18 mouse cellular contexts compared by ENCODE assay signal in the genomic region with DNA sequence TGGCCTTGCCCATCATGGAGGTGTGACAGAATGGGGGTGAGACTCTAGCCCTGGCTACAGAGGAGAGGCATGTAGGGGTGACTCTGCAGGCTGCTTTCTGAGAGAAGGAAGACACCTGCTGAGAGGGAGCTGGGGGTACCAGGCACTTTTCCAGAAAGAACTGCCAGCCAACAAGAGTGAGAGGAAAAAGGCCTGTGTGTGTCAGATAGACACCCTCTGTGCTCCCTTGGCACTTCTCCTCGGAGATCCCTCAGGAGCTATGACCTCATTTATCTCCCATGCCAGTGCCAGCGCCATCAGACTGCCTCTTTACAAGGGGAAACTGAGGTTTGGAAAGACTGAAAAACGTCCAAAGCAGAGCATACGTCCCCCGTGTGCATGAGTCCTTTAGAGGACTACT.
A peak's percentile ranks its signal among the peaks of the same experiment; 100 is the strongest.
DNase-seq lines count a peak whose midpoint lies in the region; ATAC-seq lines count a peak whose summit lies in the region.
"Had no signal": no experiment of that assay in that cellular context is flagged by ENCODE, and none has a peak within 500 bp of the region (broad histone marks: within the 10 kb centered on the region; RNA-seq: fewer than 3 reads in every experiment).

No protein-coding gene starts in this region.

- ATAC-seq in heart, embryonic 11.5 days (replicated peaks; ENCODE audit: insufficient number of reproducible peaks, low FRiP score, low TSS enrichment): no peak
- ATAC-seq in forebrain, embryonic 13.5 days: no peak
- ATAC-seq: inflammation-experienced regulatory T-cells, adult 6 months; Patski had no signal

- H3K4me2 ChIP-seq in heart, embryonic 11.5 days: no peak overlapping the region
- no peak overlapping the region for H3K4me2 ChIP-seq in forebrain, embryonic 13.5 days
- H3K4me2 ChIP-seq: kidney, embryonic 15.5 days; liver, embryonic 13.5 days had no signal

- no peaks in the 10 kb centered on the region for H3K27me3 ChIP-seq in heart, embryonic 11.5 days (ENCODE audit: control insufficient read depth, insufficient read depth, low read length)
- peaks cover 5% of the 10 kb centered on the region; the same call in 1 of the 2 replicates for H3K27me3 ChIP-seq in forebrain, embryonic 13.5 days
- H3K27me3 ChIP-seq: Patski had no signal

- DNase-seq in adrenal gland, adult 2 months: peak; percentile 31
- DNase-seq in adrenal gland, adult 8-10 months: no peak
- DNase-seq in heart, postnatal 4 days: no peak
- DNase-seq in layer of hippocampus, adult 9-11 months: peak; percentile 65
- no peak for DNase-seq in layer of hippocampus, adult 9-10 months (ENCODE audit: low spot score)
- no peak for DNase-seq in right cerebral cortex, postnatal 25 days
- DNase-seq: cerebellum, adult 11 months; embryo, embryonic 11 days; left cerebral cortex, postnatal 4 days; liver, embryonic 13.5 days; lung, postnatal 14 days; right cerebral cortex, postnatal 4 days; thymus, postnatal 25 days had no signal

- H3K4me3 ChIP-seq in heart, embryonic 11.5 days (ENCODE audit: low read depth, low read length): no peak overlapping the region
- no peak overlapping the region for H3K4me3 ChIP-seq in forebrain, embryonic 13.5 days
- H3K4me3 ChIP-seq: kidney, embryonic 15.5 days; liver, embryonic 13.5 days had no signal

- peaks cover 63% of the 10 kb centered on the region for H3K4me1 ChIP-seq in heart, embryonic 11.5 days (ENCODE audit: control insufficient read depth, insufficient read depth, low read length)
- peaks cover 81% of the 10 kb centered on the region for H3K4me1 ChIP-seq in forebrain, embryonic 13.5 days

- no peaks in the 10 kb centered on the region for H3K9me3 ChIP-seq in heart, embryonic 11.5 days (replicated peaks; ENCODE audit: control insufficient read depth, low read length)
- H3K9me3 ChIP-seq in forebrain, embryonic 13.5 days (replicated peaks): no peaks in the 10 kb centered on the region
- H3K9me3 ChIP-seq: kidney, embryonic 15.5 days; liver, embryonic 13.5 days had no signal

- 53% methylated on average over 5 of the region's 5 CpGs for WGBS in heart, embryonic 11.5 days (ENCODE audit: insufficient replicate concordance)
- WGBS in forebrain, embryonic 13.5 days: 36% methylated on average over 5 of the region's 5 CpGs

- no peaks in the 10 kb centered on the region for H3K36me3 ChIP-seq in heart, embryonic 11.5 days (ENCODE audit: control insufficient read depth, insufficient read depth, low read length)
- H3K36me3 ChIP-seq in forebrain, embryonic 13.5 days (ENCODE audit: poor library complexity, severe bottlenecking): no peaks in the 10 kb centered on the region
- H3K36me3 ChIP-seq: kidney, embryonic 15.5 days; liver, embryonic 13.5 days had no signal

- peak overlapping the region; percentile 8 for H3K27ac ChIP-seq in heart, embryonic 11.5 days (ENCODE audit: low read depth, low read length)
- H3K27ac ChIP-seq in forebrain, embryonic 13.5 days: 0 out of 2 replicates have a peak overlapping the region, but pooled peaks have one; percentile 15
- H3K27ac ChIP-seq: kidney, embryonic 15.5 days; liver, embryonic 13.5 days had no signal

- H3K9ac ChIP-seq in heart, embryonic 11.5 days (ENCODE audit: low read depth, low read length): no peak overlapping the region
- no peak overlapping the region for H3K9ac ChIP-seq in forebrain, embryonic 13.5 days
- H3K9ac ChIP-seq: kidney, embryonic 15.5 days; liver, embryonic 13.5 days had no signal

Comparison
In these comparisons a context has a peak if more than half of its experiments do, and no peak if none do; other contexts are left out.
1. DNase-seq: peak in adrenal gland, adult 2 months (single experiment) and layer of hippocampus, adult 9-11 months (single experiment); none in adrenal gland, adult 8-10 months (single experiment), heart, postnatal 4 days (single experiment), layer of hippocampus, adult 9-10 months (single experiment) and right cerebral cortex, postnatal 25 days (single experiment).